Mouse (Mus musculus) gastrocnemius, postnatal 36 days (tissue): ENCODE data around the gene Slc25a25. TPM values are rescaled to one million over a fixed set of nuclear protein-coding genes. Genes with fewer than 3 reads are reported as not detected.

ENCODE experiments used
- DNase-seq, 2 experiments: peaks; one replicate each; pipeline ENCODE4 v3.0.0; 2022
- intact Hi-C: fragments of 180-260 bp; cut with DNase I; formaldehyde crosslinking; loops from one replicate; pipeline ENCODE4 v1.15.1; 2025
- total RNA-seq, 2 experiments: library from RNA; stranded (reverse); gene quantifications; 2 replicates each; pipeline ENCODE4 v1.2.3; 2021

Gene Slc25a25
- total RNA-seq, 2 experiments from 2014 or later: 71.7 to 145 TPM

DNA sequence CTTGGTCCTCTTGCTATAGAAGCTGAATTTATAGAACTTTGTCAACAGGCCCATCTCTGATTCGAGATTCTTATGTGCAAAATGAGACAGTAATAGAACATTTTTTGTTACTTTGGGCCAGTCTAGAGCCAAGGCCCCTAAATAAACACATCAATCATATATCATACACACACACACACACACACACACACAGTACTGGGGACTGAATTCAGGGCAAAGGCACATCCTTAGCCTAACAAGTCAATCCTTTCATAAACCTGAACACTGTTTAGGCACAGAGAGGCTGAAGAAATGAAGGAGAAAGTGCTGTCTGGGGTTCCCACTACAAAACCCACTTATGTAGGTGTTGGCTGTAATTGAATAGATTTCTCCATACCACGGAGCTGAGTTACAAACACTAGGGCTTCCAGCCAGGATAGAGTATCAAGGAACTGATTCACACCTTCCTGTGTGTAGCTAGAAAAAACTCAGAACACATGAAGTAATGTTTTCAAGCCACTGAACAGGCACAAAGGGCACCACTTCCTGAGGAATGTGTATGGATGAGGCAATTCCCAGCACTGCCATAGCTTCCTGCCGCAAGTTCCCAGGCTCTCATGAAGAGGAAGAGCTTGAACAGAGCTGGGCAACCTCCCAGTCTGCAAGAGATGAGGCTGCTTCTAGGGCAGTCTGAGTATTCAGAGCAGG, 14.4 kb downstream of the Slc25a25 start:
- no peak for DNase-seq
- intact Hi-C loops: no loop called here

DNA sequence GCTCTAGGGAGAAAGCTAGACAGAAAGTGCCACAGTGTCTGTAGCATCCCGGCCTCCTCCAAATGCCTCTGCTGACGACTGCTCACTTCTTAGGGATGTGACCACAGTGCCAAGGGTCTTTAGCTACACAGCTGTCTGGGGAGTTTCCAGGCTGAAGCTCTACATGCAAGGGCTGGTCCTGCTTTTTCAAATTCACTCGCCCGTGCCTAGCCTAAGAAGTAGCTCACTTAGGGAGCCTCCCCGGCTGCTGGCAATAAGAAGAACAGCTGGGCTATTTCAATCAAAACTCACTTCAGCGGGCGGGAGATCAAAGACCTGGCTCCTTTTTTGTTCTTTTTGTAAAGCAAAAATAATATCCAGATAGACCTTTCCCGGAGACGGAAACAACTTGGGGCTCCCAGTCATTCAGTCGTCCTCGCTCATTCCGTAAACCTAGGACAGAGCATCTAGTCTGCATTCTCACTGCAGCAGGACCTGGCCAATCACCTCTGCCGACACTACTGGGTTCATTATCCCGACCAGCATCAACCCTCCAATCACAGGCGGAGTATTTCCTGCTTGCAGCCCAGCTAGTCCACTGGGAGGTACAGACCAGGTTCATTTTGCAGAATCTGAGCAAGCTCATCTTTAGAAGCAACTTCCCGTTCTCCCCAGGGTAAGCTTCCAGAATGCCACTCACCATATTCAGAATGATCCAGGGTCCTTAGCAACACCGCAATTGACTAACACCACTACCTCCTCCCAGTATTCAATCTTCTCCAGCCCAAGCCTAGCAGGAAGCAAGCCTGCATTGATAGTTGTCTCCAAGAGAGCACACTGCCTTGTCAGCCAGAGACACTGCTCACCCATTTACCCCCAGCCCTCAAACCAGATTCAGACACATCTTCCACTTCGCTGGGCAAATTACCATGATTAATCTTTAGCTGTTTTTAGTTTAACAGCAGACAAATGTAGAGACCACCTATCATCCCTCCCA, 20.3 kb downstream of the Slc25a25 start:
- intact Hi-C loops: loop anchor here (2.0 kb wide), 1 partner anchor 16 kb away; no protein-coding TSS in a partner anchor
- DNase-seq: peak; percentile 64 to 65

DNA sequence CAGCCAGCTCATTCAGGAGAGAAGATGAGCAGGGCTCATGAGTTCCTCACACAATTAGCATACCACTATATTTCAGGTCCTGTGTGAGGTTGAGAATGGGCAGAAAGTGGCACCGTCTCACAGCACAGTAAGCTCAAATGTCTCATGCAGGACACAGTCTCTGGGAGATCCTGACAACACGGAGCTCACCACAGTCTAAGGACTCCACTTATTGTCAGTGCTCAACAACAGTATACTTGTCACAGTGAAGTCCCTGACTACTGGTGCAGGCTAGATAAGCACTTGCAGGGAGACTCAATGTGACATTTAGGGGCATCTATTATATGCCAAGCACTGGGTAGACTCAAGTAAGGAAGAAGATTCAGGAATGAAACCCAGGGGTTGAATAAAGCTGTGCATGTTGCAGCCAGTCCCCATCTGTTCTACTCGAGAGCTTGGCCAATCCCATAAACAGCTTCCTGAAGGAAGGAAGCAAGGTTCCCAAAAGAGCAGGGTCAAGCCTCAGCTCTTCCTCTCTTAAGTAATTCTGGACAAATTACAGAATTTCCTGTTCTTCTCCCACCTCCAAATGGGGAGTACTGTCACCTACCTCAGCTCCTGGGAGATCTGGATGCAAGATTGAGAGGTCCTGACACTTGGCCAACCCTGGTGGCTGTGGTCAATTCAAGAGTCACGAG, 21.9 kb downstream of the Slc25a25 start:
- DNase-seq: no peak
- intact Hi-C loops: no loop called here

DNA sequence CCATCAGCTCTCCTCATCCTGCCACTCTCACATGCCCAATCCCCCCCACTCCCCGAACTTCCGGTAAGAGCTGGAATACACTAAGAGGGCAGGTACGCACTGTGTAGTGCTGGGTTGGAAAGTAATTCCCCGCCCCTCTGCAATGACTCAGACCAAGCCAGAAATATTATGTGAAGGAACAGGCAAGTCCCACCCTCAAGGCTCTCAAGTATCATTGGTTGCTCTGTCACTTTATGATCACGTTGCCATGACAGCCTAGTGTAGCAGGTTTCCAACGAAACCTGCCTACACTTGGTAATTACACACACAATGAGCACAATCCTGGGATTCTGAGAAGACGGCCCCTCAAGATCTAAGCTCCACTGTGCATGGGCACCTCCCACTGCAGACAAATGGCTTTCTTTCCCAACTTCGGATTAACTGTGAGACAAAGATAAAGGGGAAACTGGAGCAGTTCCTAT, 23.0 kb downstream of the Slc25a25 start:
- intact Hi-C loops: no loop called here
- no peak for DNase-seq

DNA sequence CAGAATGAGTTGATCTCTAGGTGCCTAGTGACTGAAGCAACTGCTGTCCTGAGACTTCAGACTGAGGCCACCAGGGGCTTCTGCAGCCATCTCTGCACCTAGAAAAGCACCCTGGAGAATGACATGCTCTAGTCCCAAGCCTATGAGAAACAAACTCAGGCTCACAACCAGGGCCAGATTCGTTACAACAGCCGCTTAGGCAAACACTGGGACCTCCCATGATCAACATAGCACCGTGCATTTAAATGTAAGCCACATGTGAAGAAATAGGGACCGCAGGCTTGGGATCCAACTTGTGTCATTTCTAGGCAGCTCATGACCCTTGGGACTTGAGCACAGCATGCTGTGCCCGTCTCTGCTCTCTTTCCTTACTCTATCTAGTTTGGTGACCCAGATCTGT, 23.5 kb downstream of the Slc25a25 start:
- intact Hi-C loops: no loop called here
- DNase-seq: no peak

DNA sequence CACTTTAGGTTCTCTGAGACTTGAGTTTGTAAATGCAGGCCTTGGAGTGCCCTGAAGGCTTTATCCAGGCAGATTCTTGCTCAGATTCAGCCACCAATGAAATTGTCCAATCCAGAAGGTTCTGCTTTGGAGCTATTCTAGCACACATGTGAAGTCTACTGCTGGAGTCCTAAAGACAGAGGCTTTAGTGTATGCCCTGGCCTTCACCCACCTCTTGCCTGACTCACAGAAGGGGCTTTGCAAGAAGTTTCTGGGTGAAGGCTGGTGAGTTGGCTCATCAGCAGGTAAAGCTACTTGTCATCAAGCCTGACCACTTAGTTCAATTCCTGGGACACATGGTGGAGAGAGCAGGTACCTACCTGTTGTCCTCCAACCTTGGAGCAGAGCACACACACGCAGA, 25.1 kb downstream of the Slc25a25 start:
- no peak for DNase-seq
- intact Hi-C loops: no loop called here

DNA sequence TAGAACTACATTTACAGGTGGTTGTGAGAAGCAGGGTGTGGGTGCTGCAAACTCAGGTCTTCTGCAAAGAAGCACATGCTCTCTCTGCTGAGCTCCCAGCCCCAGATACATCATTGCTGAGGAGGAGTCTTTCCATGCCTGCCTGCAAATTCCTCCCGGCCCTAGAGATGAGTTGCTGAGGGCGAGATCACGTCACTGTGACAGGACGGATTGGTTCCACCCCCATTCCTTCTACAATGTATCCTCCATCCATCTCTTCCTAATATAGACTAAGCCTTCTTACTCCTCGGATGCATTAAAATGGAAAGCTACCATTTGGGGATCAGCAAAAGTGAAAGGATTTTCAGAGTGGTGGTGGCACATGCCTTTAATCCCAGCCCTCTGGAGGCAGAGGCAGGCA, 25.7 kb downstream of the Slc25a25 start:
- DNase-seq: no peak
- intact Hi-C loops: no loop called here

DNA sequence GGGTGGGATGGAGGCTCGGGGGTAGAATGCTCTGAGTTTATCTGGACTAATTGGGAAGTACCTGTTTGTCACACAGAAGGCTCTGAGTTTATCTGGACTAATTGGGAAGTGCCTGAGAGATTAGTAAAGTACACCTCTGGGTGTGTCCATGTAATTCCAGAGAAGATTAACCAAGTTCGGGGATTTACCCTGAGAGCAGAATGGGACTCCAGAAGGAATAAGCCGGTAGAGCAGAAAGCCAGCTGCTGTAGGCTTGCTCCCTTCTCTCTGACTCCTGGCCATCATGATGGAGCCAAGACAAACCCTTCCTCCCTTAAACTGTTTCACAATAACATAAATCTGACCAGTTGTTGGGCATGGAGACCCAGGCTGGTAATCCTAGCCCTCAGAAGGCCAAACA, 26.4 kb downstream of the Slc25a25 start:
- intact Hi-C loops: no loop called here

DNA sequence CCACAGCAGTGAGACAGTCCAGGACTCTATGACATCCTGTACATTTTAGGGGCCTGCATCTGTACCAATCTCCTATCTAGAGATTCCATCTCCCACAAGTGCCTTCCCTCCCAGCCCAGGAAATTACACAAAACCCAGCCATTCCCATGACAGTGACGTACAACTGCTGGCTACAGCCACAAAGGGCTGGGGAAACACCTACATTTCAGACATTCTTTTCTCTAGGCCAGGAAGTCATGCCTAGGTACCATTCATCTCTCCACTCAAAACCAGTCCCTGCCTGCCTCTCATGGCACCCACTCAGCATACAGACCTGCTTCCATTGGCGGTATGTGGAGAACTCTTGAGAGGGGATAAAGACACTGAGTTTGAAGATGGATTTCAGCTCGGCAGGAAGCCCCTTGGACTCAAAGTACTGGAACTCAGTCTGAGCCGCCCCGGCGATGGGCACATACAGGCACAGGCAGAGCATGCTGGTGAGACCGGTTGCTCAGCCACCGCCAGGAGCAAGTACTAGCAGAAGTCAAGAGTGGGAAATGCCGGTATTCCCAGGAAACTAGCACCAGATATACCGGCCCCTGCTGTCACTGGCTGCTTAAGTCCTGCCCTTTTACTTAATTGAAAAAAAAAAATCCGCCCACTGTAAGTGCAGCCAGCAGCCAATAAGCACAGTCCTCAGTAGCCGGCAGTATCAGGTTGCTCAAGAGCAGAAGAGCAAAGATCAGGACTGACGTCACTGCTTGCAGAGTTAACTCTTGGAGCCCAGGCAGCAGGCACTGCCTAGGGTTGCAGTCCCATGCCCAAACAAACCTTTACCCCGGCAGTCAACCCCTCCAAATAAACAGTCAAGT, 27.5 kb downstream of the Slc25a25 start:
- peak in 1 of 2 experiments; percentile 57 for DNase-seq
- intact Hi-C loops: no loop called here

More for the DNA sequence above, 26.4 kb downstream of the Slc25a25 start:
- DNase-seq: no peak

DNA sequence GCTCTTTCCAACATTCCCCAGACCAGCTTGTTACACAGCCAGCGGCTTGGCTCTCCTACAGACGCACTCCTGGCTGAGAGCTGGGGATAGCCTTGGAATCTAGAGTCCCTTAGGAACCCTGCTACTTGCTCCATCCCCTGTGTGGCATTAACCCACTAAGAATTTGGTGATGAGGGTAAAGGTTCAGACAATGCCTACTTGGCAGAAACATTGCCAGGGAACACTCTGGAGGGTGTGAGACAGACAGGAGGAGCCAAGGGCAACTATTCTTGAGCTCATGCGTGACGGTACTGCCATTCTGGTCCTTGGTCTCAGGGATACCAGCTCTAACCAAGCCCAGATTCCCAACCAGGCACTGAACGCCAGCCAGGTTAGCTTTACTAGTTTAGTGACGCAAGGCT, 29.4 kb downstream of the Slc25a25 start:
- intact Hi-C loops: no loop called here
- peak in 1 of 2 experiments; percentile 40 for DNase-seq

DNA sequence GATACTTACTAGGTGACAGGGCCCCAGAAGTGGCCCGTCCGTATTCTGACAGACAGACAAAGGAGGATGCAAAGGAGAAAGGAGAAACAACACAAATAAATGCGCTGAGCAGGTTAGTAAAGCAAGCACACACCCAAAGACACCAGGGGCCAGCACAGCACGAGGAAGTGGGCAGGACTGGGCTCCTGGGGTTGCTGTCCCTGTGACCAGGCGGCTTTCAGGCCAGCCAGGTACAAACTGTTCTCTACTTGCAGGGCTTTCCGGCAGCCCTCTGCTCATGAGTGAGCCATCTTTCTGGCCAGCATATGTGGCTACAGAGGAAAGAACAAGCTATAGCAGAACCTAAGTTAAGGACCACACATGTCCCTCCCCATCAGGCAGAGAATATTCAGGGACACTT, 30.6 kb downstream of the Slc25a25 start:
- no peak for DNase-seq
- intact Hi-C loops: no loop called here

DNA sequence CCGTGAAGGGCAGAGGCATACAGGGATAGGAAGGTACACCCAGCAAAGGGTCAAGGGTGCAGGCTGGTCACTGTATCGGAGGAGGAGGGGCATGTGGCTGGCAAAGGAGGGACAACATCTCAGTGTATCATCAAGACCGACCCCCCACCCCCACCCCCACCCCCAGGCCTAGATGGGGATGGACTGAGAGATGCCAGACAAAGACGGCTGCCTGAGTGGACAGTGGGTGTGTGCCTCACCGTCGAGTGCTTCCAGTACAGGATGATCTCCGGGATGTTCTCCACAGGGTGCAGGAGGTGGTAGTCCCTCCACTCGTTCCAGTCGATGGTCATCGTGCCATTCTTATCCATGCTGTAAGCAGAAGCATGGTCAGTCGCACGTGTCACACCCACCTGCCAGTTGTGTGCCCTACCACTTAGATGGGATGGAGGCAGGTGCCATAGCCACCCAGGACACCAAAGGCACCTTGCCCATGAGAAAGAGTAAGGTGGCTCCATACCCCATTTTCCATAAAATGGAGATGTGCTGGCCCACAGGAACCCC, 31.1 kb downstream of the Slc25a25 start:
- DNase-seq: no peak
- intact Hi-C loops: no loop called here

DNA sequence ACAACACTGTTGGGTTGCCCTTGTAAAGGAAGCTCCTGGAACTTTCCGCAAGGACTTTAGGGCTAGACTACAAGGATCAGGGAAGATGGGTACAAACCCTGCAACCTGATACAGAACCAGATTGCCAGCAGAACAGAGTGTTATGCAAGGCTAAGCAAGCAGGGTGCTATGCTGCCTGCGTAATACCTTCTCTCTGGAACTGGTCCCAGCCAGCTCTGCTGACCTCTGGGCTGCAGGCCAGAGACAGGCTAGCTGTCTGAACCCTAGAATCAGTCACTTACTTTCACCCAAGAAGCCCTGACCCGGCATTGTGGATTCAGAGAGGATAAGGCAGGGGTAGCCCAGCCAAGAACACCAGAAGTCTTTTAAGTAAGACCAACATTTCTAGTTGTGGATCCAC, 31.9 kb downstream of the Slc25a25 start:
- intact Hi-C loops: no loop called here
- DNase-seq: peak; percentile 78 to 82

DNA sequence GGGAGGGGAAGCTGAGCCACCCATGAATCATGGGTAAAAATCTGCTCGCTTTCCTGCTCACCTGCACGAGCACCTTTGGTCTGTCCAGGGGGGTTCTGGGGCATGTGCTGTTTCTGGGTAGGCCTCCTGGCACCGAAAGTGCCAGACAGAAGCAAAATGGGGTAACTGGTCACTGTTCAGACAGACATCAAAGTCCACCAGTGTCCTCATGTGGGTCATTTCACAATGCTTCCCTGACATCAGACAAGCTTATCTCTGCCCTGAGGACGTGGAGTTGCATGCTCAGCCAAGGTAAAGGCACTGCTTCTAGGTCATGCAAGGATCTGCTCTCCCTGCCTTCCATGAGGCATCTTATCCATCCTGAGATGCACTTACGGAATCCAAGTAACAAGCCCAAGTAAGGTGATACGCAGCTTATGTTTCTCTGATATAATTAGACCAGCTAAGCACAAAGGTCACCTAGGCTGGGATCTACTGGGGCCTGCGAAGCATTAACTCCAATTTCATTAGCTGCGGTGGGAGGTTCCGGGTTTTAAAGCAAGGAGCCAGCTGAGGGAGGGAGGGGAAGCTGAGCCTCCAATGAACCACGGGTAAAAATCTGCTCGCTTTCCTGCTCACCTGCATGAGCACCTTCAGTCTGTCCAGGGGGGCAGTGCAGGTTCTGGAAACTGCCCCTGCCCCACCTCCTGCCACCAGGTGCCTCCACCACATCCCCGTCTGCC, 32.7 kb downstream of the Slc25a25 start:
- DNase-seq: no peak
- intact Hi-C loops: no loop called here

DNA sequence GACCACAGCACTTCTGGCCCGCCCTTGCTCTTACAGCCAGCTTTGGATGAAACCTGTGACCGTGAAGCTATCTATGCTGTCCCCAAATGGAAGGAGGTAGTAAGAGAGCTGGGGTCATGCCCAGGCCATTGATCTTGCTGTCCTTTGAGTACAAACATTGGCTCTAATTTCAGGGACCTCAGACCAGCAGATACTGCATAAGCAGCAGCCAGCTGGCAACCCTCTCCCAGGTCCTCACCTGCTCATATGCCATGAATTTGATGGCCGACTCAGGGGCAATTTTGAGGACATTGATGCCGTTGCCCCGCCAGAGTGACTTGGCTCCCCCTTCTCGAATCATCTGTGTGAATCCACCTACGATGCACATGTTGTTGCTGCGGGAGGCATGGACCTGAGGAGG, 33.8 kb downstream of the Slc25a25 start:
- intact Hi-C loops: no loop called here
- DNase-seq: peak in 1 of 2 experiments; percentile 46

DNA sequence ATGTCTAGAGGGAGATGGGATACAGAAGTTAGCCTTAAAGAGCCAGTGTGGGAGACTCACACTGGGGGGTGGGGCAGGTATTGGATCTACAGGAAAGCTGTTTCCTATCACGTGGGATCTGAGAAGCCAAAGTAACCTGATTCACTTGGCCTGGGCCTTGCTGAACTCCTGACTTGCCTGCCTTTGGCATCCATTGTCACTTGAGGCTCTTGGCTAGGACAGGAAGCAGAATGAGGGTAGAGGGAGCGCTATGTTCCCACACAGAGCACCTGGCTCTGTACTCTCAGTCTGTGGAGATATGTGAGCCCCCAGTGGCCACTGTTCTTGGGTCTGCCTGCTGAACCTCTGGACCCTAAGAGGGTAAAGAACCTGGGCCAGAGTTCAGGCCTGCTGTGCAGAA, 34.7 kb downstream of the Slc25a25 start:
- intact Hi-C loops: no loop called here
- peak in 1 of 2 experiments; percentile 18 for DNase-seq

DNA sequence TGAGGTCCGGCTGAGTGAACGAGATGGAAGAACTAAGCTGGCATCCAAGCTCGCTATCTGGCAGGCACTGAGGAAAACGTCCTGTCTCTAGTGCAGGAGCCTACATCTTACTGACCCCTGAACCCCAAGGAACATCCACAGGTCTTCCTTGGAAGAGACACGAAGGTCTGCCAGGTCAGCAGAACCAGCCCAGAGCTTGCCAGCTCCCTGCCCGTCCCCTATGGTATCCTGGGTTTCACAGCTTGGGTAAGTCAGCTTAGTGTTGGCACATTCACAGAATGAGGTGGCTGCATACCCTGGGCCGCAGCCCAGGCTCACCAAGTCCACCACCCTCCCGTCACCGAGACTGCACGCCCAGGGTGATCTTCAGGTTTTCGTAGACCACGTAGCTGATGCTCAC, 35.4 kb downstream of the Slc25a25 start:
- DNase-seq: peak in 1 of 2 experiments; percentile 28
- intact Hi-C loops: no loop called here

DNA sequence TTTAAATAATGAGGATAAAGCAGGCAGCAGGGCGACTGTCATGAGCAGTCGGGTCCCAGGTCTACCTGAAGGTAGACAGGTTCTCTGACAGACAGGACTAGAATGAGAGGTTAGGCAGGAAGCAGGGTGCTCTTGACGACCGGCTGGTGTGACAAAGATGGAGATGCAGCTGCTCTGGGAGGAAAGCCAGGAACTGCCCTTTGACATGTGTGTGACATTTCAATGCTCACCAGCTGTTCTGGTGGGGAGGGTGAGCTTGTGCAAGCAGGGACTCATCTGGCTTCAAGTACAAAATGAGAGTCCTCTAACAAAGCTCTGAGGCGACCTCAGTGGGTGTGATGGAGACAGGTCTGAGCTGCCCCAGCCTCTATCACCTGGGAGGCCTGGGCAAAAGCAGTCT, 37.3 kb downstream of the Slc25a25 start:
- DNase-seq: no peak
- intact Hi-C loops: no loop called here
